Mouse (Mus musculus) kidney, adult 2 months (tissue): Measurements from ENCODE around the gene Eif1b.

Experiments
- CTCF ChIP-seq: fragments of 200-500 bp; conservative IDR thresholded peaks from 2 replicates; pipeline ENCODE4 v1.5.1; 2011; ENCODE audit warnings: low read depth, mild to moderate bottlenecking, control low read depth, low read length, moderate library complexity, mixed read lengths; ENCODE audit not compliant: insufficient read depth, insufficient read length
- POLR2A ChIP-seq: fragments of 200-500 bp; IDR thresholded peaks from one replicate; pipeline ENCODE4 v1.6.1; 2011; ENCODE audit warnings: low read depth, low read length, control low read depth

DNA sequence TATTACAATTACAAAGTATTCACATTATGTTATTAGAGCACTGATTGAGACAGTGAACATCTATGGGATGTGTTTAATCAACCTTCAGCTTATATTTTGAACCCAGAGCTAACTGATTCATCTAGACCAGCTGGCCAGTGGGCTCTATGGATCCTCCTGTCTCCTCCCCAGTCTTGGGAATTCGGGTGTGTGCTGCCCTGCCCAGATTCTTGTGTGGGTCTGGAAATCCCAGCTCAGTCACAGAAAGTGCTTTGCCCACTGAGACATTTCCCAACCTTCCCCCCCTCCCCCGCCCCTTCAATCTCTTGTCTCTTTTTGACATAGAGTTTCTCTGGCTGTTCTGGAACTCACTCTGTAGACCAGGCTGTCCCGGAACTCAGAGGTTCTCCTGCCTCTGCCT lies 26.9 kb downstream of the Eif1b start:
- TF ChIP-seq CTCF (no peak), POLR2A (no peak)
